Comparison of ENCODE assay signal across 9 mouse cellular contexts in the genomic region with DNA sequence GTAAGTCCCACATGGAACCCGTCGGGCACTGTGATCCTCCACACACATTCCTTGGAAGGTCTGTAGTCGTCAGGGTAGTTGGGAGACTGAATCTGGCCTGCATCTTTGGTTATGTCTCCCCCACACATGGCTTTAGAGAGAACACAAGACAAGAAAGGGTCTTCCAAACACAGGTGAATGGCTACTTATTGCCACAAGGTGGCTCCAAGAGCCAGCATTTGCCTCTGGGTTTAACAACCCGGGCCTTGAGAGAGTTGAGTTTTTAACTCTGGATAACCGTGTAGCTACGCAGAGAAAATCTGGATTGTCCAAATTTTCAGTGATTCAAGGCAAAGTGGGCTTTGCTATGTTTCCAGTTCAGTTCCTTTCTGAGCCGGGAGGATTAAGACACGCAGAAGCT. TPM values are rescaled to one million over a fixed set of nuclear protein-coding genes. Genes with fewer than 3 reads are reported as not detected.
A peak's percentile ranks its signal among the peaks of the same experiment; 100 is the strongest.
DNase-seq lines count a peak whose midpoint lies in the region; ATAC-seq and TF ChIP-seq lines count a peak whose summit lies in the region.
"Had no signal": no experiment of that assay in that cellular context is flagged by ENCODE, and none has a peak within 500 bp of the region (broad histone marks: within the 10 kb centered on the region; RNA-seq: fewer than 3 reads in every experiment).

No protein-coding gene starts in this region.

- 40% methylated on average over 8 of the region's 8 CpGs for WGBS in forebrain, embryonic 12.5 days
- 32% methylated on average over 8 of the region's 8 CpGs for WGBS in forebrain, embryonic 16.5 days
- 49% methylated on average over 8 of the region's 8 CpGs for whole genome bisulfite sequencing in lung, adult 2 months
- 35% methylated on average over 8 of the region's 8 CpGs for WGBS in midbrain, embryonic 13.5 days

- no peaks in the 10 kb centered on the region for H3K9me3 ChIP-seq in forebrain, embryonic 12.5 days
- H3K9me3 ChIP-seq in forebrain, embryonic 16.5 days (ENCODE audit: control insufficient read depth, low read length) = no peaks in the 10 kb centered on the region
- no peaks in the 10 kb centered on the region for H3K9me3 ChIP-seq in midbrain, embryonic 13.5 days
- H3K9me3 ChIP-seq: heart, embryonic 13.5 days had no signal

- no peak overlapping the region for H3K4me2 ChIP-seq in forebrain, embryonic 12.5 days
- H3K4me2 ChIP-seq in forebrain, embryonic 16.5 days (ENCODE audit: low read length) = no peak overlapping the region
- no peak overlapping the region for H3K4me2 ChIP-seq in midbrain, embryonic 13.5 days (replicated peaks)
- H3K4me2 ChIP-seq: heart, embryonic 13.5 days had no signal

- no peak overlapping the region for H3K27ac ChIP-seq in forebrain, embryonic 12.5 days
- no peak overlapping the region for H3K27ac ChIP-seq in forebrain, embryonic 16.5 days (ENCODE audit: low read length)
- H3K27ac ChIP-seq in midbrain, embryonic 13.5 days = no peak overlapping the region
- H3K27ac ChIP-seq: heart, embryonic 13.5 days had no signal

- peak; percentile 30; the same call in 1 of the 2 replicates for ATAC-seq in forebrain, embryonic 12.5 days (ENCODE audit: low FRiP score)
- ATAC-seq in forebrain, embryonic 16.5 days = no peak
- 0 out of 2 replicates have a peak, but pooled peaks have one; percentile 38 for ATAC-seq in midbrain, embryonic 13.5 days

- TF ChIP-seq CTCF in lung, adult 2 months (IDR thresholded peaks at IDR 0.05; ENCODE audit: insufficient read depth, low read length) = 0 out of 2 replicates have a peak, but pooled peaks have one; percentile 1

- no peak for TF ChIP-seq POLR2A in lung, adult 2 months (IDR thresholded peaks at IDR 0.05; ENCODE audit: borderline replicate concordance, extremely low read depth, low read depth, low read length)

- no peaks in the 10 kb centered on the region for H3K36me3 ChIP-seq in forebrain, embryonic 12.5 days (replicated peaks)
- no peaks in the 10 kb centered on the region for H3K36me3 ChIP-seq in forebrain, embryonic 16.5 days (ENCODE audit: control insufficient read depth, insufficient read depth)
- H3K36me3 ChIP-seq in midbrain, embryonic 13.5 days = no peaks in the 10 kb centered on the region
- H3K36me3 ChIP-seq: heart, embryonic 13.5 days had no signal

- intact Hi-C loops in gastrocnemius, postnatal 36 days (cut with DNase I) = loop anchor here (5.0 kb wide), 1 partner anchor 137 kb away; no protein-coding TSS in a partner anchor

- H3K27me3 ChIP-seq in forebrain, embryonic 12.5 days = peaks cover 45% of the 10 kb centered on the region
- no peaks in the 10 kb centered on the region for H3K27me3 ChIP-seq in forebrain, embryonic 16.5 days (replicated peaks; ENCODE audit: control insufficient read depth, insufficient read depth, low read length)
- H3K27me3 ChIP-seq in midbrain, embryonic 13.5 days = peaks cover 63% of the 10 kb centered on the region

- peaks cover 13% of the 10 kb centered on the region for H3K4me1 ChIP-seq in forebrain, embryonic 12.5 days
- peaks cover 28% of the 10 kb centered on the region for H3K4me1 ChIP-seq in forebrain, embryonic 16.5 days (replicated peaks; ENCODE audit: control insufficient read depth, insufficient read depth, low read length)
- no peaks in the 10 kb centered on the region for H3K4me1 ChIP-seq in lung, adult 2 months (ENCODE audit: control insufficient read depth, insufficient read depth, low read length)
- H3K4me1 ChIP-seq in midbrain, embryonic 13.5 days (replicated peaks) = peaks cover 13% of the 10 kb centered on the region
- H3K4me1 ChIP-seq: heart, embryonic 13.5 days had no signal

- H3K4me3 ChIP-seq in forebrain, embryonic 12.5 days (replicated peaks) = no peak overlapping the region
- H3K4me3 ChIP-seq in forebrain, embryonic 16.5 days (replicated peaks; ENCODE audit: low read length) = no peak overlapping the region
- no peak overlapping the region for H3K4me3 ChIP-seq in lung, adult 2 months (replicated peaks; ENCODE audit: extremely low read depth, low read depth, low read length)
- H3K4me3 ChIP-seq in midbrain, embryonic 13.5 days (replicated peaks) = no peak overlapping the region
- H3K4me3 ChIP-seq: heart, embryonic 13.5 days had no signal

- no peak overlapping the region for H3K9ac ChIP-seq in forebrain, embryonic 12.5 days
- no peak overlapping the region for H3K9ac ChIP-seq in forebrain, embryonic 16.5 days (replicated peaks; ENCODE audit: low read depth, low read length)
- no peak overlapping the region for H3K9ac ChIP-seq in midbrain, embryonic 13.5 days (replicated peaks)
- H3K9ac ChIP-seq: heart, embryonic 13.5 days had no signal

- no peak for DNase-seq in lung, adult 2 months
- DNase-seq in lung, postnatal 25 days (ENCODE audit: low spot score) = no peak
- DNase-seq in embryo, embryonic 10 days (ENCODE audit: low spot score) = peak; percentile 56
- no peak for DNase-seq in gastrocnemius, postnatal 36 days
- DNase-seq in layer of hippocampus, adult 9-10 months (ENCODE audit: low spot score) = no peak

RNA-seq across cellular contexts. Expression of gene Opalin, which starts 28.0 kb away (rescaled TPM):
- not detected in 2 replicates for polyA plus RNA-seq in forebrain, embryonic 12.5 days (2016; fragmentation: Nextera tagmentation; extraction: Ambion mirVana)
- polyA plus RNA-seq in forebrain, embryonic 16.5 days (2015; fragmentation: Nextera tagmentation; extraction: Ambion mirVana) = not detected in 2 replicates
- not detected in 2 replicates for polyA plus RNA-seq in lung, adult 2 months (2012; rRNA removed)
- not detected in 2 replicates for polyA plus RNA-seq in midbrain, embryonic 13.5 days (2015; fragmentation: Nextera tagmentation; extraction: Ambion mirVana)
- total RNA-seq in gastrocnemius, postnatal 36 days (2021) = not detected
